Mouse (Mus musculus): Measurements from ENCODE around the gene Lsm7.

Lsm7 gene

DNA sequence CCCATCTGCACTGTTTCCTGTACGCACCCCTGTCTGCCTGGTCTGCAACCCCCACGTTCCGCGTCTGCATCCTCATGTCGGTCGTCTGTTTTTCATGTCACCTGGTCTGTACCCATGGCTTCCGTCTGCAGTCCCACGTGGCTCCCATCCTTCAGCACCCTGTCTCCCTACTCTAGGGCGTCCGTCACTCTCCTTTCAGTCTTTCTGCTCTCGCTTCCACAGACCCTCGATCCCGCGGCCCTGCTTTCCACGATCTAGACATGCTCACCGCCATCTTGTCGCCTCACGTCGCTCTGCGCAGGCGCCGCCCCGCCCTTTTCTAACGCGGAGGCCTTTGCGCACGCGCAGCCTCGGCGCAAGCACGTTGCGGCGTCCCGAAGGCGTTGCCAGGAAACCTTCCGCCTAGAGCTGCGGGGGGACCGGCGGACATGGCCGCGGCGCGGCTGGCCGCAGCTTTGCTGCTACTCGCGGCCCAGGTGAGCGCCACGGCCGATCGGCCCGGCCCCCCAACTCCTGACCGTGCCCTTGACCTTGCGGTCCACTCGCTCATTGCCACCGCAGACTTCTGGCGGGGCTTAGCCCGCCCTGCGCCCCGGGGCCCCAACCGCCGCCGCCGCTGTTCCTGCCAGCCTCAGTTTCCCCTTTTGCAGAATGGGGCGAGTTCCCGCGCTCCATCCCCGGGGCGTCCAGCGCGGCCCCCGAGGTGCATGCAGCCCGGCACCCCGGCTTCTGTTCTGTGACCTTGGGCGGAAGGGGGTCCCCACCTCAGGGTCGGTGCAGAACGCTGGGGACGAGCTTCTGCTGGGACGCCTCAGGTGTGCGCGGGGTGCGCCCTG is at the start of gene Lsm7, which contains the start of gene Sppl2b:
TSS of gene Lsm7 (minus strand) at position 297 of the 836 bp plus-strand sequence.
TSS of gene Sppl2b (plus strand) at position 363 of the 836 bp plus-strand sequence.
- peak; percentile 98 for DNase-seq (ENCODE audit: low spot score)

DNA sequence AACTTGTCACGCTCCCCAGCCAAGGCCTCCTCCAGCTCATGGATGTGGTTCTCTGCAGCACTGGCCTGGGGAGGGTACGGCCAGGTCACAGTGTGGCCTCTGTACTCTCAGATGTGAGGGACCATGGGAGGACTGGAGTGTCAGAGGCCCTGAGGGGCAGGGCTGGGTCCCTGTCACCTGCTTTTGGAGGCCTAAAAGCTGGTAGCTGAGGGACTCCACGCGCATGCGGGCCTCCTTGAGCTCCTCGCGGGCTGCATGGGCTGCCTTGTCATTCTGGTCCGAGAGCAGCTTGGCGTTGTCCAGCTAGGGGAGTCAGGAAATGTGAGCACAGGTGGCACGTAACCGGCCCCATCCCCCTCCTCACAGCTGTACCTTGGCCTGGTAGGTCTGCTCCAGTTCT is 49.7 kb upstream of the Lsm7 start:
- DNase-seq (ENCODE audit: low spot score) = no peak

DNA sequence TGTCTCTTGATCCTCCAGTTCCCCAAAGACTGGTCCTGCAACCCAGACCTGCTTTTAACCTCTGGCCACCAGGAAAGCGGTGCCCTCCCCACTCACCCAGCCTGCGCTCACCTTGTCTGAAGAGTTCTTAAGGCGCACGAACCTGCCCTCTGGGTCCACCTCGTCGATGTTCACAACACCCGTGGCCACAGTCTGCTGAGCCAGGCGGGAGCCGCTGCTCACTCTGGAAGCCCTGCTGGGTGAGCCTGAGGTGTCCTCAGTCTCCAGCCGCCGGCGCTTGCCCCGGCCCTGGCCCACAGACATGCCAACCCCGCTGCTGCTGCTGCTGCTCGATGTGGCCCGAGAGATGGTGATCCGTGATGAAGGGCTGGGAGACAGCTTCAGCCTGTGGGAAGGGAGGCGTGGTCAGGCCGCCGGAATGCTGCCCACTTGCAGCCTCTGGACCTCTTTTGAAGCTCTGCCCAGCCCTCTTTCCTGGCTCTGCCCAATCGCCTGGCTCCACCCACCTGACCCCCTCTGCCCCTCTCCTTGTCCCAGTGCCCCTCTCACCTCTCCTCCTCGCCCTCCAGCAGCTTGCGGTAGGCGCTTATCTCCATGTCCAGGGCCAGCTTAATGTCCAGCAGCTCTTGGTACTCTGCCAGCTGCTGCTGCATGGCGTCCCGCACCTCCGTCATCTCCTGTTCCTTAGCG is 49.1 kb upstream of the Lsm7 start:
- DNase-seq (ENCODE audit: low spot score) = no peak

DNA sequence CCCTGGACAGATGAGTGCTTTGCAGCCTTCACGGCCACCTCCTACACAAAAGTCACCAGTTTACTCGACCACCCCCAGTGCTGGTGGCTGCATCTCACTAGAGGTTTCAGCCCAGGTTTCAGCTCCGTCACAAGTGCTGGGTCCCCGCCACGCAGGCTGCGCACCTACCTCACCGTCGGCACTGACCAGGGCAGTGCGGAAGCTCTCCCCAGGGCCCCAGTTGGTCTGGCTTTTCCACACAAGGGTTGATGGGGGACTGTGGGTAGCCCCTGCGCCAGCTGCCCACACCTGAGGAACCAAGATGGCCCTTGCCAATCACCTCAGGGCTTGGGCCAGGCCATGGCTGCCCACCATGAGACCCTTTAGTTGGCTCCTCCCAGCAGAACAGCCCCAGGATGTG is 48.3 kb upstream of the Lsm7 start:
- DNase-seq (ENCODE audit: low spot score) = no peak

DNA sequence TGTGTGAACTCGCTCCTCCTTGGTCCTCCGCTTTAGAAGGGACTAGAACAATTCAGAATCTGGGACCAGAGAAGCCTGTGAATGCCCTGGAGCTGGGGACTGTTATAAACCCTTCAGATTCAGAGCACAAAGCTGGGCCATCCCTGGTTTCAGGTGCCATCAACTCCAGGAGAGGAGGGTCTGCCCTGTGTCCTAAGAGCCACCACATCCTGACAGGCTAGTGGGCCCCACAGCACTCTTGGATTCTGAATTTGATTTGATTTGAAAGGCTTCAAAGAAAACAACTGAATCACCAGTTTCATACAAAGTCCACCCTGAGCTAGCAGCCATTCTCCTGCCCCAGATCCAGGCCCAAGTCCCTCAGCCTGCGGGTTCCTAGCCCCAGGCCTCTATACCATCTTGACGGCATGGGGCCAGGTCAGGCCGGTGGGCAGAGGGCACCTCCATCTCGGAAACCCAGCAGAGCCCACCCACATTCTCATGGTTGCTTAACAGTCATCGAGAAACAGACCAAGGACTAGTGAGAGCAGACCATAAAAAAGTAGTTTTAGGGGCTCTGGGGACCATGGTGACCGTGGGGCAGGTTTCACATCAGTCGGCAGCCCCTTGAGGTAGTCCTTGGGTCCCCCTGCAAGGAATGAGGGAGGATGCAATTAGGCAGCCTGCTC is 47.4 kb upstream of the Lsm7 start:
- no peak for DNase-seq (ENCODE audit: low spot score)

DNA sequence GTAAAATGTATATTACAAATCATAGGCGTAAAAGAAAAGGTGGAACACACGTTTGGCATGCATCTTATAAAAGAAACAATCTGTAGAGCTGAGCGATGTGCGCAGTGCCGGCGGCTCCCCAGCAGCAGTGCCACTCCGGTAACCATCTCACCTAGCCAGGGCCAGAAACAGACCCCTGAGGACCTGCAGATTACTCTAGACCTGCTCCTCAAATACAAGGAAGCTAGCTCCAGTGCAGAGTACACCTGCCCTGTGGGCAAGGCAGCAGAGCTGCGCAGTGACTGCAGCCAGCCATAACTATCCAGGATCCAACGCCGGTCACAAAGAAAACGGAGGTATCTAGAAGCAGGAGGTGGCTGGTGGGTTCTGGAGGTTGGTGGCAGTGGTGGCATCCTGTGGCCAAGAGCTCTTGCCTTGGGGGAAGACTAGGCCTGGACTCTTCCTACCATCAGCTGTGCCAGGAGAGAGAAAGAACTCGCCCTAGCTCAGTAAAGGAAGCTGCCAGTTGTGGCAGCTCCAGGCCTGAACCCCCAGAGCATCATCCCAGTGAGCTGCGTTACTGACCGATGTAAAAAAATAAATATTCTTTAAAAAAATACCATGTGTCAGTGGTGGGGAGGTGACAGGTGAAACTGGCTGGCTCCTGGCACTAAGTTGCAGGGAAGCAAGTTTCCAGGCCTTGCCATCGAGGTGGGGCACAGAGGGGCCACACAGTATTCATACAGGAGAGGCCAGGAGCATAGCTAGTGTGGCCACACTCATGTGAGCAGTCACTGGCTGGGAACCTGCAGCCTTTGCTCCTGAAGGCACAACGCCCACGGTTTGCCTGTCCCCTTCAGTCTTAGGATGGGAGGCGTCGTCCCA is 46.6 kb upstream of the Lsm7 start:
- DNase-seq (ENCODE audit: low spot score) = no peak

DNA sequence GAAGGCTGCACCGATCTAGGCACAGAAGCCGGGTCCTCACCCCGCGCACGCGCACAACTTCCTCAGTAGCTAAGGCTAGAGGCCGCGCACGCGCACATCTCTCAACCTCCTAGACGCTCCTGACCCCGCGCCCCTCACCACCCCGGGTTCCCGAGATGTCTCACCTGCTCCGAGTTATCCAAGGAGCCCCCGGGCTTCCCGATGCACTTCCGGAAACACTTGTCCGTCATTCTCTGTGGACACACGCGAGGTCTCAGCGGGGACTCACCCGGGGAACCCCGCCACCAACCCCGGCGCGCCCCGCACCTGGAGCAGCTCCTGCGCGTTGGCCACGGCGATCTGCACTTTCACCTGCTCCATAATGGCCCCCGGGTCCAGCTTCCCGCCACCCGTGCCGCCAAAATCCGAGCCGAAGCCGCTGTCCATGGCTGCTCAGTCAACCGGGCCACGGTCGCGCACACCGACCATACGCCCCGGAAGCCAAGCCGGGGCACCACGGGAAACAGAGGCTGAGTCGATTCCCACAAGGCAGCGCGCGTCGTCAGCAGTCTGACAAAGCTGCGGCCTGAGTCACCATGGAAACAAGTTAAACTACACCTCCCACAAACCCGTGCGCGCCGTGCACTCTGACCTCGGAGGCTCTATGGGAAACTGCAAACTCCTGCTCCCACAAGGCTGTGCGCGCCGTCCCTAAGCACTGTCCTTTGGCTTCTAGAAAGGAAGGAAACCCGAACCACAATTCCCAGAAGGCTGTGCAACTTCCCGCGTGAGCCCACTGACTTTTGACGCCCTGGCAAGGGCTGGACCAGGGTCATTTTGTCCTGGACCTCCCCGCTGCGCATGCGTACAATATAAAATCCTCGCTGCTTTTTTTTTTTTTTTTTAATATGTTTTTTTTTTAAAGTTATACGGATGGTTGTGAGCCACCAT is 45.6 kb upstream of the Lsm7 start, which contains the start of gene Timm13:
TSS of gene Timm13 (minus strand) at position 652 of the 930 bp plus-strand sequence.
- peak; percentile 100 for DNase-seq (ENCODE audit: low spot score)

DNA sequence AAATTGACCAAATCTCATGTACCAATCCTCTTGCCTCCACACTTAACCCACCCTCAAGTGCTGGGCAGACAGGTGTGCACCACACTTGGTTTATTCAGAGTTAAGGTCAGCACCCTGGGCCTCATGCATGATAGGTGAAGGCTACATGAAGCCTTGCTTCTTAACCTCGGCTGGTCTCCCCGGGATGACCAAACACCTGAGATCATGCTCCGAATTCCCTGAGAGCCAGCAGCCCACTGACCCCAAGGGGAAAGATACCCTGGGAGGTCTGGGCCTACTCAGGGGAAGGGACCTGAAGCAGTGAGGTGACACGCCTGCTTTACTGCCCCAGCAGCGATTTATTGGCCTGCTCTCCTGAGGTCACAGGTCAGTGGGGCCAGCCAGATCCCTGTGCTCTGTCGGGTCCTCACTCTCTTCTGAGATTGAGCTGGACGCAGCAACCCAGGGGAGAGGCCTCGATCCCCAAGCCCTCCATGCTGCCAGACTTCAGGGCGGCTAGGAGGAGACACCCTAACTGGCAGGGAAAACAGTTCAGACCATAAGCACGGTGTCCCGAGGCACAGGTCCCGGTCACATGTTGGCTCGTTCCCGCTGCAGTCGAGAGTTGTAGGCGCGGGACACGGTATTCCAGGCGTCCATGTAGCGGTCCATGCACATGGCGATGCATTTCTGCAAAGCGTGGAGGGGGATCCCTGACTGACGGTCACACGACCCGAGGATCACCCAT is 44.7 kb upstream of the Lsm7 start:
- no peak for DNase-seq (ENCODE audit: low spot score)

DNA sequence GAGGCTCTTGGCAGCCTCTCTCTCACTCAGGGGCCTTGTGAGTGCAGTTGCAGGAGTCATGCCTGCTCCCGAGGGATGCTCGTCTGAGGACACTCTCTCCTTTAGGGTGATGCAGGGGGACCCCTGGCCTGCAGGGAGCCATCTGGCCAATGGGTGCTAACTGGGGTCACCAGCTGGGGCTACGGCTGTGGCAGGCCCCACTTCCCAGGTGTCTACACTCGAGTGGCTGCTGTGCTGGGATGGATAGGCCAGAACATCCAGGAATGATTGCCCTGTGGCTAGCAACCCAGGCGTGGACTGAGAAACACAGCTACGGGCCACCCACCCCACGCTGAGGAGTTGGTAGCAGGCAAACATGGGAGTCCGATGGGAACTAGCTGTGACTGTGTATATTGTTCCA is 44.1 kb upstream of the Lsm7 start:
- DNase-seq (ENCODE audit: low spot score) = no peak

DNA sequence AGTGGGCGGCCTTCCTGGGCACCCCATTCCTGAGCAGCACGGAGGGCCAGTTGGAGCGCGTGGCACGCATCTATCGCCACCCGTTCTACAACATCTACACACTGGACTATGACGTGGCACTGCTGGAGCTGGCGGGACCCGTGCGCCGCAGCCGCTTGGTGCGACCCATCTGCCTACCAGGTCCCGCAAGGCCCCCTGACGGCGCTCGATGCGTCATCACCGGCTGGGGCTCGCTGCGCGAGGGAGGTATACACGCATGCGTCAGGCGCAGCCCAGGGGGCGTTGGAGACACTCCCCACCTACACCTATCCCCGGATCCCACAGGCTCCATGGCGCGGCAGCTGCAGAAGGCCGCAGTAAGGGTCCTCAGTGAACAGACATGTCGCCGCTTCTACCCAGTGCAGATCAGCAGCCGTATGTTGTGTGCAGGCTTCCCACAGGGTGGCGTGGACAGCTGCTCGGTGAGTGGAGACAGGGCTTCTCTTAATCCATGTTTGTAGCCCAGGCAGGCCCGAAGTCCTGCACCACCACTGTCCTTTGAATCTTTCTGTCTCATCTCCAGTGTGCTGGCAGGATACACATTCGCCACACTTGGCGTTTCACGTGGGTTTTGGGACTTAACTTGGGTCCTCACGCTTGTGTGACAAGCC is 43.0 kb upstream of the Lsm7 start:
- peak; percentile 19 for DNase-seq (ENCODE audit: low spot score)

DNA sequence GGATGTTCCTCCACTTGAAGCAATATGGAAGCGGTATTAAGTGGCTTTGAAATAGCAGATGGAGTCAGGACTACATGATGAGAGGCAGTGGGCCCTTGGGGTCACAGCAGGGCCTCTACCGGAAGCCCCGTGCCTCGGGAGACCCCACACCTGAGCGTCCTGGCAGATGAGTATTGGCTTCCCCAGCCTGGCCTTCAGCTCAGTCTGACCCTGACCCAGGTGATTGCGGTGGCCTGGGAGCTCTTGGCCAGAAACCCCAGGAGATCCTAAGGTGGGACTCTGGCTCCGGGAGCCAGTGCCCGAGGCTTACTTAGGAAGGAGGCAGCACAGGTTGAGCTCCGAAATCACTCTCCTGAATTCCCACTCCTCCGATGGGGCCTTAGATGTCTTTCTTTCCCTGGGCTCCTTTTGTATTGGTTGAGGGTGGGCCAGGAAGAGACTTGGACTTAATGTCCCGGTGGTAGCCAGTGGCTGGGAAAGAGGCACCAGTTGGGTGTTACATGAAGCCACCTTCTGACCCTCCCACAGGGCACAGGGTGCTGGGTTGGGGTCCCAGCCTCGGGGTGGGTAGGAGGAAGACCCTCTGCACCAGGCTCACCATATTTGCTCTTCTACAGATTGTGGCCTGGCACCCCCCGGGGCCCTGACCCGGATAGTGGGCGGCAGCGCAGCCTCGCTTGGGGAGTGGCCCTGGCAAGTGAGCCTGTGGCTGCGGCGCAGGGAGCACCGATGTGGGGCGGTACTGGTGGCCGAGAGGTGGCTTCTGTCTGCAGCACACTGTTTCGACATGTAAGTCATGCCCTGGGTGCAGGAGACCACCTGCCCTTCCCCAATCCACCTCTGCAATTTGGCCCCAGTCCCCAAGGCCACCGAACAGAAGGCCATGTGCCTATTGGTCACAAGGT is 41.8 kb upstream of the Lsm7 start:
- DNase-seq (ENCODE audit: low spot score) = no peak

DNA sequence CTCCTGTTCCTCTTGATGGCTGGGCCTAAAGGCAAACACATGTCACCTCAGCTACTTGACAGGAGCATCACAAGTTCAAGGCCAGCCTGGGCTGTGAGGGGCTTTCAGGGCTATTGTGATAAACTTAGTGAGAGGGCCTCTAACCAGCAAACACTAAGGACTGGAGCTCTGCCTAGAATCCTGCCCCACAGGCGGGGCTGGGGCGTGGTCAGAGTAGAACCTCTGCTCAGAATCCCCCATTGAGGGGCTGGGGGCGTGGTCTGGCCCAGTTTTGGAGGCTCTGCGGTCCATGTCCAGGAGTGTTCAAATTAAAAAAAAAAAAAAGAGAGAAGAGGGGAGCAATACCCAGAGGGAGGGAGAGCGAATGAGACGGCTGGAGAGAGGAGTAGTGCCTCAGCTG is 40.7 kb upstream of the Lsm7 start:
- DNase-seq (ENCODE audit: low spot score) = no peak

DNA sequence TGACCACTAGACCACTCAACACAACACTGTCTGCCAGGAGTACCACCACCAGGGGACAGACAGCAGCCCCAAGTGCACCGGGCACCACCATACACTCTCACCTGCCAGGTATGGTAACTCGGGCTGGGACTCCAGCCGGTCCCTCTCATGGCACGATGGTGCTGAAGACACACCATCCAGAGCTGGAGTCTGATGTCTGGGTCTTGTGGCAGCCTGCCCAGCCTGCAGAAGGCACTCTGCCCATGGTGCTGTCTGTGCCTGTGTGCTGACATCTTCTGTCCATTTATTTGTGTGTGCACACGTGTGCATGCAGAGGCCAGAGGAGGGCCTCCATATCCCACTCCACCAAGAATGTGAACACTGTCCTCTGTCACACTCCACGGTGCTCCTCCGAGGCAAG is 40.1 kb upstream of the Lsm7 start:
- DNase-seq (ENCODE audit: low spot score) = no peak

DNA sequence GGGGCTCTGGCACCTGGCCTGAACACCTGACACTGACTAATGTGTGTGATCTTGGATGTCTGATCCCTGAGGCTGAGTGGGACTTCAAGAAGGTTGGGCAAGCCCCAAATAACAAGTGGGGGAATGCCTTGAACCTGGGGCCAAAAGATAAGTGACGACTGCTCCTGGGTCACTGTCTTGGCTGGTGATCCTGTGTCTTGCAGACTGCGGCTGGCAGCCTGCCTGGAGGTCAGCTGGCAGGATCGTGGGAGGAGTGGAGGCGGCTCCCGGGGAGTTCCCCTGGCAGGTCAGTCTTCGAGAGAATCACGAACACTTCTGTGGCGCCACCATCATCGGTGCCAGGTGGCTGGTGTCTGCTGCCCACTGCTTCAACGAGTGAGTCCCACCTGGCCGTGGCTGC is 32.2 kb upstream of the Lsm7 start:
- DNase-seq (ENCODE audit: low spot score) = no peak

DNA sequence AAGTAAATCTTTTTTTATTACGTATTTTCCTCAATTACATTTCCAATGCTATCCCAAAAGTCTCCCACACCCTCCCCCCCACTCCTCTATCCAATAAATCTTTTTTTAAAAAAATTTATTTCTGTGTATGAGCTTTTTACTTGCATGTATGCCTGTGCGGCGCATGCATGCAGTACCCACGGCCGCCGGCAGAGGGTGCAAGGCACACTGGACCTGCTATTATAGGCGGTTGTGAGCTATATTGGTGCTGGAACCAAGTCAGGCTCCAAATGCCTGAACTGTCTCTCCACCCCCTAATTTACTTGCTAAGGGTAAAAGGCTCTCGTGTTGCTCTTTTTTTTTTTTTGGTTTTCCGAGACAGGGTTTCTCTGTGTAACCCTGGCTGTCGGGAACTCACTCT is 26.3 kb upstream of the Lsm7 start:
- peak; percentile 78 for DNase-seq (ENCODE audit: low spot score)

DNA sequence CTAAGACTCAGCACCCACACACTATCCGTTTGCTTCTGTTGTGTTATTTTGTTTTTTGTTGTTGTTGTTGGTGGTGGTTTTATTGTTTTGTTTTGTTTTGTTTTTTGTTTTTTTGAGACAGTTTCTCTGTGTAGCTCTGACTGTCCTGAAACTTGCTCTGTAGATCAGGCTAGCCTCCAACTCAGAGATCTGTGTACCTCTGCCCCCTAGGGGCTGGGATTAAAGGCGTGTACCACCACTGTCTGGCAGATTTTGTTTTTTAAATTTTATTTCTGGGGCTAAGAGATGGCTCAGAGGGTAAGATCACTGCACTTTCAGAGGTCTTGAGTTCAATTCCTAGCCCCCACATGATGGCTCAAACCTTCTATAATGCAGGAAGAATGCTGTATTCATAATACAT is 25.9 kb upstream of the Lsm7 start:
- DNase-seq (ENCODE audit: low spot score) = no peak

DNA sequence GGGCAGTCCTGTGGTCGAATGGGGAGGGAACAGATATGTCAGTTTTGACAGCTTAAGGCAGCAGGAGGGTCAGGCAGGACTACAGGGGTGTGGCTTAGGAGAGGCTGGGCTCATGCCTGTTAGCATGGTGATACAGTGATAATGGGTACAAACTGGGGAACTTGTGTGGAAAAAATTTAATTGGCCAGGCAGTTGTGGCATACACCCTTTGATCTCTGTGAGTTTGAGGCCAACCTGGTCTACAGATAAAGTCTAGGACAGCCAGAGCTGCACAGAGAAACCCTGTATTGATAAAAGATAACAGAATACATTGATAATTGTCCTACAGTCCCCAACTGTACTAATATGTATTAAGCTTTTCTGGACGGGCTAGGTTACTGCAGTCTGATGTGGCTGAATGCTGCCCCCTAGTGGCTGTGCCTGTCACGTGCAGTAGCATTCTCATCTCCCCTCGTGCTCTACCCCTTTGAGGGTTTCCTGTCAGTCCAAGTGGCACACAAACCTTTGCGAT is 25.2 kb upstream of the Lsm7 start:
- DNase-seq (ENCODE audit: low spot score) = peak; percentile 86

DNA sequence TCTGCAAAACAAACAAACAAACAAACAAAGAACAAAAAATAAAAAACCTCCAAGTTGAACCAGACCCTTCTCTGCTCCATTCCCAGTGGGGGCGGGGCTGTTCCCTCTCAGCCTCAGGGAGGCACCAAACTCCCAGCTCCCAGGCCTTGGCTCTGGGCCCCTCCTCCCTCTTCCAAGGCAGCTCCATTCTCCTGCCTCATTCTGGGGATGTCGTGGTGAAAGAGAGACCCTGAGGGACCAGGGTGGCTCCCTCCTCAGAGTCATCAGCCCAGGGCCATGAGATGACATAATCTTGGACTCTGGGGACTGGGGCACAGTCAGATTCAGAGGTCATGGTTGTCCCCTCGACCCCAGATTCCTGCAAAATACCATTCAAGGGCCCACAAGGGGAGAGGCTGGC is 21.6 kb upstream of the Lsm7 start:
- DNase-seq (ENCODE audit: low spot score) = no peak
